Mouse (Mus musculus) liver, embryonic 14 days (tissue): ENCODE data around the gene 1700030K09Rik. TPM values are rescaled to one million over a fixed set of nuclear protein-coding genes. Genes with fewer than 3 reads are reported as not detected.

Experiments used
- polyA plus RNA-seq: library from polyadenylated mRNA; depleted of rRNA; stranded (reverse); fragments of >200 nt; gene quantifications from 2 replicates; pipeline ENCODE4 v1.2.3, GENCODE M21; 2012; rRNA removed

1700030K09Rik gene
- 2.0 and 2.4 TPM in 2 replicates for polyA plus RNA-seq

DNA sequence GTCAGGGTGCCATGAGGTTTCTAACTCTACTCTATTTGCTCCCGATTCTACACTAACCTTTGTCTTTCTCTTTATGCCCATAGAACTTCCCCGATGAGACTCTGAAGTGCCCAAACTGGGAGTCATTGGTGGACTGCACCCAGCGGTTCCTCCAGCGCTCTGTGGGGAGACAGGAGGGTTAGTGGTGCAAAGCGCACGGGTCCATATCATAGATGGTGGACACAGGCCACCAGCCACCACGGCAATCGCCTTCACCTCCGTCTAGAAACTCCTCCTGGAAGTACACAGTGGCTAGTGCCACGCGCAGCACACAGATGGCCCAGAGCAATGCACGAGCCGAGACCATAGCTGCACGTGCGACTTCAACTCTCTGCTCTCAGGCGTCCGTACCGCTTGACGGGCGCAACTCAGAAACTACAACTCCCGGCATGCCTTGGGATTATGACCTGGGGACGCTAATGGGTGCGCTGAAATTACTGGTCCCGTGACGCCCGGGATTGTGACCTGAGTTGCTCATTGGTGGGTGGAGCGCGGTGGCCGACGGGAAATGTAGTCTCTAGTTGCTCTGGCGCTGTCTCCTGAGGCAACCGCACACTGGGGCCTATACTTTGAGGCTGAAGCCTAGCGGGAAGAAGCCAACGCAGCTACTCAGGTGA is at the start of gene 1700030K09Rik, which contains the start of gene Calr3:
Gene 1700030K09Rik (plus strand): TSS at position 543 of the 656 bp plus-strand sequence.
Gene Calr3 (minus strand): TSS at position 533 of the 656 bp plus-strand sequence.

DNA sequence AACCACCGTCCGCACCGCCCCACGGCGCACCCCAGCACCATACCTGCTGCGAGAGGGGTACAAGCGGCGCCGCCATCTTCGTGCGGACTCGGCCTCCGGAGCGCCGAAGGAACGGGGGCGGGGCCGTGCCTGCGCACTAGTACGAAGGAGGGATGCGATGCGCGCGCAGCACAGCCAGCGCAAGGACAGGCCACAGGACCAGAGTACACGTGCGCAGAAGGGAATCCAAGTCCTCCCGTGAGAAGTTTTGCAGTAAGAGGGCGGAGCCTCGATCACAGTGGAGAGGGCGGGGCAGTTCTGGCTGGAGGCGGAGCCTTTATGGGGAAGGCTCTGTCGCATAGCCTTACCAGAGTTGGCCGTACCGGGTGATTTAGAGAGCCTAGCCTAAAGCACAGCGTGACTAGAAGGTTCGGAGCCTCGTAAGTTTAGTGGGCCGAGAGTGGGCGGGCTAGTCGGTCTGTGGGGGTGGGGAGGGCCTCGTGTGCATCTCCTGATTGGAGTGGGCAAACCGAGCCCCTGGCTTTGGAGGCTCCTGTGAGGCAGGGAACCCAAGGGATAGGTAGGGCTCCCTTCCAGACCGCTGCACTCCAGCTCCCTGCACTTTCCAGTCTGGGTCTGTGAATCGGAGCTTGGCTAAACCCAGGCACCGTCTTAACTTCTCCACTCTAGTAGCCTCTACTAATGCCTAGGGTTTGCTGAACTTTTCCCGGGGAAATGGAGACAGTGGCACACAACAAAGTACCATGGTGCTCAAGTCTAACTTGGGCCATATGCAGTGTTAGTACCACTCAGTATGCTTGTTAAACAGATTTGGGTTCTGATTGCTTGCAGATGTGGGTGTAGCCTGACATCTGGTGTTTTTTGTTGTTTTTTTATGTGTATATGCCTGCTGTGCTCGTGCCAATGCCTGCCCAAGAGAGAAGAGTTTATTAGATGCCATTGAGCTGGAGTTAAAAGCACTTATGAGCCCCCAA is 22.0 kb upstream of the 1700030K09Rik start, which contains the start of gene Eps15l1:
Gene Eps15l1 (minus strand): TSS at position 99 of the 974 bp plus-strand sequence.

DNA sequence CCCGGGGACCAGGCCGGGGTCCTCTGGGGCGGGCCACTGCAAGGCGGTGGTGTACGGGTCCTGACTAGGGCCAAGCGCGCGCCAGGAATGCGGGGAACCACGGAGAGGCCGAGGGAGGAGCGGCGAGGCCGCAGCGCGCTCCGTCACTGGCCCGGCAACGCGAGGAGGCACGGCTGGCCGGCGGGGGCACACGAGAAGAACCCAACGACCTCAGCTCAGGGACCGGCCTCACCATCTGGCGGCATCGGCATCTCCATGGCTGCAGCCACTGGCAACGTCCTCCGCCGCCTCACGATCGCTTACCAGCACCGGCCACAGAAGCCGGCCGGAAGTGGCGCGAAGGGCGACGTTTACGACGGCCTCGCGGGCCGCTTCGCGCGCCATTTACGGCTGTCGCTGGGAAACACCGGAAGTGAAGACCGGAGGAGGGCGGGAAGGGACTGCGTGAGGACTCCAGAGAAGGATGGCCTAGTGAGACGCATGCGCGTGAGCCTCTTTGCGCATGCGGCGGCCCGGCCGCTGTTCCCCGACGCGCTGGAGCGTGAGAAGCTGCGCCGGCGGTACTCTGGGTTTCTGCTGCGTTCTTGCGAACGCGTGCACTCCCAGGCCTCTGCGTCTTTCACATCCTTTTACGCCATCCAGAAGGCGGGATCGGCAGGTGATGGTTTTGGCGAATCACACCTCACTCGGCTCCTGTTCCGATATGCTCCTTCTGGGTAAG is 31.3 kb downstream of the 1700030K09Rik start, which contains the start of gene Cherp:
Gene Cherp (minus strand): TSS at position 401 of the 721 bp plus-strand sequence.

DNA sequence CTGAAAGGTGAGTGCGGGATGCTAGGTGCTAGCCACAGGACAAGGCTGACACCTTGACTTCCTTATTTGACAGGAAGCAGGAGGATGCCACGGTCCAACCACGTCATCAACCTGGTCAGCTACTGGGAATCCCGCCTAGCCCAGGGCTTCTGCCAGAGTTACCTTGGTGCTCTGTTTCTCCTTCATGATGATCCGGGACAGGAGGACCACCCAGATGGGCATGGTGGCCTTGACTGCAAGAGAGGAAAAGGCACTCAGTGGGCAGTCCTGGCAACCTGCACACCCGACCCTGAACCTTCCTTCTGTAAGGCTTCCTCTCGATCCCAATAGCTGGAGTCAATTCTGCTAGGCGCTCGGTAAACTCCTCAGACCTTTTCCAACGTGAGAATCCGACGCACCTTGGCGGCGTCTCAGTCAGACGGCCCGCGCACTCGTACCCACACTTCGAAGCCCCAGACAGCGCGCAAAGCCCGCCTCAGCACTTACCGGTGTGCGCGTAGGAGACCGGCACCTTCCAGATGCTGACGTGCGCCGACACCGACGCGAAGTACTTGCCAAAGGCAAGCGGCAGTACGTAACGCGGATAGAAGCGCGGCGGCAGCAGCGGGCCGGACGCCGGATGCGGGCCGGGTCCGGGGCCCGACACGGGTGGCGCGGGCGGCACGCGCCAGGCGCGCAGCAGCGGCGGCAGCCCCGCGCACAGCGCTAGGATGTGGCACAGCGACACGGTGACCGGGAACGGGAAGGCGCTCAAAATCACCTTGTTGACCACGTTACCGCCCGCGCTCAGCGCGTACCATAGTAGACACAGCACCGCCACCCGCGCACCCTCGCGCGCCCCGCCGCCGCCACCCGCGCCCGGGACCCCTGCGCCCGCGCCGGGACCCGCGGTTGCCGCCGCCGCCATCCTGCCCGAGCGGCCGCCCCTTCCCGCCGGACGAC is 48.3 kb downstream of the 1700030K09Rik start, which contains the start of gene Slc35e1:
Gene Slc35e1 (minus strand): TSS at position 935 of the 942 bp plus-strand sequence.

Other genes starting within 250 kb of the 1700030K09Rik start
- not detected in 2 replicates for gene Cib3, start 231.0 kb upstream of the 1700030K09Rik start, polyA plus RNA-seq
- not detected in 2 replicates for gene Gm11034, start 230.2 kb upstream of the 1700030K09Rik start, polyA plus RNA-seq
- gene Fam32a, start 224.2 kb upstream of the 1700030K09Rik start, polyA plus RNA-seq, result 28.7 and 30.2 TPM in 2 replicates
- gene Ap1m1, start 203.9 kb upstream of the 1700030K09Rik start, polyA plus RNA-seq, result 34.5 and 39.2 TPM in 2 replicates
- gene Gm10282, start 138.6 kb upstream of the 1700030K09Rik start, polyA plus RNA-seq, result 7.9 and 8.8 TPM in 2 replicates
- gene Klf2, start 124.8 kb upstream of the 1700030K09Rik start, polyA plus RNA-seq, result 3.1 TPM in 2 replicates
- gene Eps15l1, start 22.4 kb upstream of the 1700030K09Rik start, polyA plus RNA-seq, result 19.6 and 21.9 TPM in 2 replicates
- gene Calr3, start within 50 bp of the 1700030K09Rik start, polyA plus RNA-seq, result 0.27 and 0.30 TPM in 2 replicates
- gene Cherp, start 31.3 kb downstream of the 1700030K09Rik start, polyA plus RNA-seq, result 21.7 and 27.6 TPM in 2 replicates
- gene Slc35e1, start 48.7 kb downstream of the 1700030K09Rik start, polyA plus RNA-seq, result 6.8 and 7.7 TPM in 2 replicates
- 4.1 and 4.6 TPM in 2 replicates for gene Med26, start 104.4 kb downstream of the 1700030K09Rik start, polyA plus RNA-seq
- 15.9 and 18.9 TPM in 2 replicates for gene Smim7, start 127.2 kb downstream of the 1700030K09Rik start, polyA plus RNA-seq
- 0.98 and 1.8 TPM in 2 replicates for gene Tmem38a, start 128.2 kb downstream of the 1700030K09Rik start, polyA plus RNA-seq
- gene Nwd1, start 202.8 kb downstream of the 1700030K09Rik start, polyA plus RNA-seq, result under 0.01 and 0.01 TPM in 2 replicates